Mouse (Mus musculus): ENCODE data around the gene Wfdc2. TPM values are rescaled to one million over a fixed set of nuclear protein-coding genes. Genes with fewer than 3 reads are reported as not detected.
"Not testable (repeated sequence)": the region's sequence is repeated elsewhere in the genome, so short reads cannot be mapped to it uniquely, and the experiment has no call there.

The Wfdc2 gene
- total RNA-seq, 1 experiment from 2014 or later = 11.6 TPM

DNA sequence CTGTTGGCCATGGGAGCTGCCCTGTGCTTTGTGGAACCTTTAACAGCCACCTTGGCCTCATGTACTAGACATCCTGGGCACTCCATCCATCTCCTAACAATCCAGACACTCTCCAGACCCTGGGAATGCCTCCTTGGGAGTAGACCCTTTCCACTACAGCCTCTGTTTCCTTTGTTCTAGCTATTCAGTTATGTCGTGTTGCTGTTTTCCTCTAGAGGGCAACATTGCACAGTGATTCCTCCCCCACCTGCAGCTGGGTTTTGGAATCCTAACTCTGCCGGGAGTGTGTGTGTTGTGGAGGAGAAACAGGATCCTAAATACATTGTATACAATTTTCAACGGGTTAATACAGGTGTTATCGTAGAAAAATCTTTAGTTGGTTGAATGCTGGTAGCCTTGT lies 29.8 kb downstream of the Wfdc2 start:
- ATAC-seq (replicated peaks in 1 of 2; ENCODE audit: insufficient read depth in 1 of 2, low FRiP score in 2 of 2, low TSS enrichment in 1 of 2, low read depth in 1 of 2, poor library complexity in 2 of 2, severe bottlenecking in 2 of 2) = peak; percentile 53 to 56; a peak in 2 of 4 replicates

DNA sequence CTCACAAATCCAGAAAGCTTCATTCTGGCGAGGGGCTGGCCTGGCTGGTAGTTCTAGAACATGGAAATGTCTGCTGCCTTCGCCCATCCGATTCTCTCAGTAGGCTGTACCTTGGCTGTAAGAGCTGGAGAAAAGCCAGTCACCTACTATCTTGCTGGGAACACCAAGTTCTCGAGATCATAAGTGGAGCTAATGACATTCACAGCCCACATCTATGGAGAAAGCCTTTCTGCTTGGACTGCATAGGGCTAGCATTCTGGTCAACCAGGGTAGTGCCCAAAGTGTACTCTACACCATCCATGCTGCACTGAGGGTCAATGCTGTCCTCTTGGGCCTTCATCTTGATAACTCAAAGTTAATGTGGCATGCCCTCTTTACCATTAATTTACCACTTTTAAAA lies 31.3 kb downstream of the Wfdc2 start, which contains the start of gene Eppin:
Gene Eppin, minus strand, starts transcription at position 101 of the 400 bp plus-strand sequence.
- ATAC-seq (replicated peaks in 1 of 2; ENCODE audit: insufficient read depth in 1 of 2, low FRiP score in 2 of 2, low TSS enrichment in 1 of 2, low read depth in 1 of 2, poor library complexity in 2 of 2, severe bottlenecking in 2 of 2) = no peak

DNA sequence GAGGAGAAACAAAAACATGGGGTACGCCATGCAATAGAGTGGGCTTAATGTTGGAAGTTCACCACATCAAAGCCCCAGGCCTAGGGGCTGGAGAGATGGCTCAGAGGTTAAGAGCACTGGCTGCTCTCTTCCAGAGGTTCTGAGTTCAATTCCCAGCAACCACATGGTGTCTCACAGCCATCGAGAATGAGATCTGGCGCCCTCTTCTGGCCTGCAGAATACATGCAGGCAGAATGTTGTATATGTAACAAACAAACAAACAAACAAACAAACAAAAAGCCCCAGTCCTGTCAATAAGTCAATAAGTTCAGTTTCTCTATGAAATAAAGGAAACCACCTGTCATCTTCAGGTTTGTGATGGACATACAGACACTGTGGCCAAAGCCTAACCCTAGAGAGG lies 38.0 kb downstream of the Wfdc2 start:
- no peak for ATAC-seq (replicated peaks in 1 of 2; ENCODE audit: insufficient read depth in 1 of 2, low FRiP score in 2 of 2, low TSS enrichment in 1 of 2, low read depth in 1 of 2, poor library complexity in 2 of 2, severe bottlenecking in 2 of 2)

DNA sequence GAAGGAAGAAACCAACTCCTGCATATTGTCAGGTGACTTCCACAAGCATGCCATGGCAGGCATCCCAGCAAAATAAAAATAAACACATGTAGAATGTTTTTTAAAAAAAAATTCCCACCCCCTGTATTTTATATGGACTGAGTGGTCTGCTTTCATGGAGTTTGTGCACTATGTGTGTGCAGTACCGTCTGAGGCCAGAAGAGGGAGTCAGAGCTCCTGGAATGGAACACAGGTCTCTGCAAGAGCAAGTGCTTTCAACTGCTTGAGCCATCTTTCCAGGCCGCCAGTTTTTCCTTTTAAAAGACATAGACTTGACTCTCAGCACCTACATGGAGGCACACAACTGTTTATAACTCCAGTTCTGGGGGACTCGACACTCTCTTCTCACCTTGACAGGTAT lies 41.3 kb downstream of the Wfdc2 start:
- ATAC-seq (replicated peaks in 1 of 2; ENCODE audit: insufficient read depth in 1 of 2, low FRiP score in 2 of 2, low TSS enrichment in 1 of 2, low read depth in 1 of 2, poor library complexity in 2 of 2, severe bottlenecking in 2 of 2) = no peak

DNA sequence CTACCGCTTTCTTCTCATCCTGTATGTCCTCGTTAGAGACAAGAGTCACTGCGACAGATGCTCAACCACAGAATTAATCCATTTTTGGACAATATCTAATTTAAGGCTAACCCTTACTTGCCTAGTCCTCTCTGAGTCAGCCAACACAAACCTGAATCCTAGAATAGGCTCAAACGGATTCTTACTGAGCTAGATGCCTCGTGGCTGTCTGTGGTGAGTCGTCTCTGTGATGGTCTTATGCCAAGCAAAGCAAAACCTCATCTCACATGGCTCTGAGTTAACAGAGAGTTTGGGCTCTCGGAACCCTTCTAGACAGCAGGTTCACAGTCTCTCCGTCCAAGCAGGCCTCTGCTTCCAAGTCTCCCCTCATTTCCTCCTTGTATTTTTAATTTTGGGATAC lies 42.2 kb downstream of the Wfdc2 start:
- no peak for ATAC-seq (replicated peaks in 1 of 2; ENCODE audit: insufficient read depth in 1 of 2, low FRiP score in 2 of 2, low TSS enrichment in 1 of 2, low read depth in 1 of 2, poor library complexity in 2 of 2, severe bottlenecking in 2 of 2)

DNA sequence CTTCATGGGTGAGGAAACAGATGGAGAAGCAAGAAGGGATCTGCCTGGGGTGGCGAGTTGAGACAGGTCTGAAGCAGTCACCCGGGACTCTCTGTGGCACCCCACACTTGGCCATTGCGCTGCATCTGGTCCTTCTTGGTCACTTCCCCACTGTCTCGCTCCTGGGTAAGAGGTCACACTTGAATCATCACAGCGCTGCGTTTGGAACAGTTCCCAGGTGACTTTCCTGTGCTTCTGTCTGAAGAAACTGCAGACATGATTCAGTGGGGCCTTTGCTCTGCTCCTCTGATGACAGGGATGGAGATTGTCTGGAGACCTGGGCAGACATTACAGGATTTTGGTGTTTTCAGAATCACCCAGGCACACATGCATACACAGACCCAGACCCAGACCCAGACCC lies 46.6 kb downstream of the Wfdc2 start:
- no peak for ATAC-seq (replicated peaks in 1 of 2; ENCODE audit: insufficient read depth in 1 of 2, low FRiP score in 2 of 2, low TSS enrichment in 1 of 2, low read depth in 1 of 2, poor library complexity in 2 of 2, severe bottlenecking in 2 of 2)

DNA sequence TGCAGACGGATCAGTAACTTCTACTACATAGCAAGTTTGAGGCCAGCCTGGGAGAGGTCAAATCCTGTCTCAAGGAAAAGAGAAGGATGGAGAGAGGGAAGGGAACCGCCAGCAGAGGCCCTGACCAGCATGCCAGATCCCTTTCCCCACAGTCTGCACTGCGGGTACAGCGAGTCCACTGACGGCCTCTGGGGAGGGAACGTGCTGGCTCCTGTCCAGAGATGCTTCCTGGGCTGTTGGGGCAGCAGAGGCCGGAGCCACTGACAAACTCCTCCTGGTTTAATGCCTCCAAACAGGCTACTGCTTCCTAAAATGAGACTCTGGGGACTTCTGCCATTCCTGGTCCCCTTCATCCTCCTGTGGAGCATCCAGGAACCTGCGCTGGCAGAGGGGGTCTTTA lies 51.3 kb downstream of the Wfdc2 start, which contains the start of the genes Wfdc6b and Wfdc8:
Gene Wfdc6b, plus strand, starts transcription at position 52 of the 400 bp plus-strand sequence.
Gene Wfdc8, minus strand, starts transcription at position 156 of the 400 bp plus-strand sequence.
- not testable (repeated sequence) for ATAC-seq (replicated peaks in 1 of 2; ENCODE audit: insufficient read depth in 1 of 2, low FRiP score in 2 of 2, low TSS enrichment in 1 of 2, low read depth in 1 of 2, poor library complexity in 2 of 2, severe bottlenecking in 2 of 2)

DNA sequence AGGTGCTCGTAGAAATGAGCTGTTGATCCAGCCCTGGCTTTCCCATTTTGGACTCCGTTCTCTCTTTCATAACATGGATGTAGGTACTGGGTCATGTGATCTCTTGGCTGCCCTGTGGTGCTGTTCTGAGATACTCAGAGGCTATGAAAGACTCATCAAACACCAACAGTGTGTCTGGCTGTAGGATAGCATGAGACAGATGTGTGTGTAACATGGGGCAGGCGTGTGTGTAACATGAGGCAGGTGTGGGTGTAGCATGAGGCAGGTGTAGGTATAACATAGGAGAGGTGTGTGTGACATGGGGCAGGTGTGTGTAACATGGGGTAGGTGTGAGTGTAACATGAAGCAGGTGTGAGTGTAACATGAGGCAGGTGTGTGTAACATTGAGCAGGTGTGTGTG lies 53.2 kb downstream of the Wfdc2 start:
- ATAC-seq (replicated peaks in 1 of 2; ENCODE audit: insufficient read depth in 1 of 2, low FRiP score in 2 of 2, low TSS enrichment in 1 of 2, low read depth in 1 of 2, poor library complexity in 2 of 2, severe bottlenecking in 2 of 2) = no peak

Other genes with a start within 250 kb of the Wfdc2 start
- gene Svs6, start 245.7 kb upstream of the Wfdc2 start, total RNA-seq (2017) = not detected in 2 replicates
- gene Svs5, start 229.7 kb upstream of the Wfdc2 start, total RNA-seq (2017) = not detected in 2 replicates
- 5.4 and 12.8 TPM in 2 replicates for gene Slpi, start 173.3 kb upstream of the Wfdc2 start, total RNA-seq (2017)
- not detected in 2 replicates for gene Rbpjl, start 159.3 kb upstream of the Wfdc2 start, total RNA-seq (2017)
- 0.31 TPM in 1 of 2 replicates, not detected in the other for gene Matn4, start 157.3 kb upstream of the Wfdc2 start, total RNA-seq (2017)
- gene Sdc4, start 118.5 kb upstream of the Wfdc2 start, total RNA-seq (2017) = 11.6 and 17.7 TPM in 2 replicates
- 17.0 and 20.7 TPM in 2 replicates for gene Sys1, start 105.4 kb upstream of the Wfdc2 start, total RNA-seq (2017)
- 1.7 TPM in 1 of 2 replicates, not detected in the other for gene Gm20458, start 101.4 kb upstream of the Wfdc2 start, total RNA-seq (2017)
- gene Trp53tg5, start 88.7 kb upstream of the Wfdc2 start, total RNA-seq (2017) = not detected in 2 replicates
- gene Dbndd2, start 76.3 kb upstream of the Wfdc2 start, total RNA-seq (2017) = 1.6 TPM in 1 of 2 replicates, not detected in the other
- gene Pigt, start 64.9 kb upstream of the Wfdc2 start, total RNA-seq (2017) = 28.1 and 28.2 TPM in 2 replicates
- not detected in 2 replicates for gene Spint3, start 11.0 kb downstream of the Wfdc2 start, total RNA-seq (2017)
- not detected in 2 replicates for gene Wfdc6a, start 23.0 kb downstream of the Wfdc2 start, total RNA-seq (2017)
- gene Eppin, start 31.2 kb downstream of the Wfdc2 start, total RNA-seq (2017) = not detected in 2 replicates
- gene Wfdc6b, start 51.1 kb downstream of the Wfdc2 start, total RNA-seq (2017) = not detected in 2 replicates
- not detected in 2 replicates for gene Wfdc8, start 51.2 kb downstream of the Wfdc2 start, total RNA-seq (2017)
- not detected in 2 replicates for gene Wfdc16, start 76.4 kb downstream of the Wfdc2 start, total RNA-seq (2017)
- gene Wfdc10, start 93.6 kb downstream of the Wfdc2 start, total RNA-seq (2017) = 3.5 TPM in 1 of 2 replicates, not detected in the other
- gene Wfdc9, start 94.2 kb downstream of the Wfdc2 start, total RNA-seq (2017) = not detected in 2 replicates
- gene Wfdc11, start 111.7 kb downstream of the Wfdc2 start, total RNA-seq (2017) = not detected in 2 replicates
- not detected in 2 replicates for gene Wfdc13, start 122.7 kb downstream of the Wfdc2 start, total RNA-seq (2017)
- gene Spint4, start 136.1 kb downstream of the Wfdc2 start, total RNA-seq (2017) = not detected in 2 replicates
- gene Spint5, start 152.9 kb downstream of the Wfdc2 start, total RNA-seq (2017) = not detected in 2 replicates
- gene Wfdc3, start 183.5 kb downstream of the Wfdc2 start, total RNA-seq (2017) = 1.6 and 1.9 TPM in 2 replicates
- gene Dnttip1, start 183.6 kb downstream of the Wfdc2 start, total RNA-seq (2017) = 22.9 and 31.3 TPM in 2 replicates
- 60.3 and 131 TPM in 2 replicates for gene Ube2c, start 207.5 kb downstream of the Wfdc2 start, total RNA-seq (2017)
- gene Tnnc2, start 217.6 kb downstream of the Wfdc2 start, total RNA-seq (2017) = 1.6 TPM in 1 of 2 replicates, not detected in the other
- 2.0 and 2.2 TPM in 2 replicates for gene Snx21, start 223.4 kb downstream of the Wfdc2 start, total RNA-seq (2017)
- 7.5 and 28.1 TPM in 2 replicates for gene Acot8, start 242.5 kb downstream of the Wfdc2 start, total RNA-seq (2017)
- gene Zswim3, start 242.7 kb downstream of the Wfdc2 start, total RNA-seq (2017) = 2.5 and 4.1 TPM in 2 replicates

All from hematopoietic stem cell, adult 5-6 weeks (primary cell).